Mouse (Mus musculus) forebrain, embryonic 13.5 days (tissue): ENCODE measurements around the gene Synj2. TPM values are rescaled to one million over a fixed set of nuclear protein-coding genes. Genes with fewer than 3 reads are reported as not detected.

ENCODE experiments used
- ATAC-seq: fragments of 200-750 bp; cut with Nextera tagmentation; 2 replicates; pipeline ENCODE4 v1.8.0; 2017
- H3K27ac ChIP-seq: fragments of 300-500 bp; sonication (generic); 2 replicates; pipeline ENCODE4 v1.5.1; 2015; ENCODE audit warnings: inconsistent platforms, mild to moderate bottlenecking, moderate library complexity
- H3K27me3 ChIP-seq: fragments of 300-500 bp; sonication (generic); 2 replicates; pipeline ENCODE4 v1.6.1; 2015; ENCODE audit warnings: mild to moderate bottlenecking, inconsistent platforms
- H3K36me3 ChIP-seq: fragments of 300-500 bp; sonication (generic); 2 replicates; pipeline ENCODE4 v1.6.1; 2015; ENCODE audit warnings: mild to moderate bottlenecking, inconsistent platforms; ENCODE audit not compliant: poor library complexity, severe bottlenecking
- H3K4me1 ChIP-seq: fragments of 300-500 bp; sonication (generic); 2 replicates; pipeline ENCODE4 v1.6.1; 2015; ENCODE audit warnings: inconsistent platforms
- H3K4me2 ChIP-seq: fragments of 300-500 bp; sonication (generic); 2 replicates; pipeline ENCODE4 v1.6.1; 2015; ENCODE audit warnings: inconsistent platforms, mild to moderate bottlenecking, moderate library complexity
- H3K4me3 ChIP-seq: fragments of 300-500 bp; sonication (generic); 2 replicates; pipeline ENCODE4 v1.5.1; 2015; ENCODE audit warnings: mild to moderate bottlenecking, inconsistent platforms
- H3K9ac ChIP-seq: fragments of 300-500 bp; sonication (generic); 2 replicates; pipeline ENCODE4 v1.6.1; 2015; ENCODE audit warnings: mild to moderate bottlenecking, inconsistent platforms
- H3K9me3 ChIP-seq: fragments of 300-500 bp; sonication (generic); replicated peaks from 2 replicates; pipeline ENCODE4 v1.6.1; 2016; ENCODE audit warnings: inconsistent platforms
- WGBS: fragments of 180-500 bp; shearing (Covaris S2); methylation state at CpG from one replicate; pipeline ENCODE4 v1.1.7; 2015; 5-methylcytosine and 5-hydroxymethylcytosine counted together
- polyA plus RNA-seq: library from polyadenylated mRNA; unstranded; fragments of >200 nt; fragmentation: Nextera tagmentation; extraction: Ambion mirVana; gene quantifications from 2 replicates; pipeline ENCODE4 v1.2.1, GENCODE M21; 2015

The Synj2 gene
- polyA plus RNA-seq, 1 experiment from 2014 or later = 0.46 TPM

DNA sequence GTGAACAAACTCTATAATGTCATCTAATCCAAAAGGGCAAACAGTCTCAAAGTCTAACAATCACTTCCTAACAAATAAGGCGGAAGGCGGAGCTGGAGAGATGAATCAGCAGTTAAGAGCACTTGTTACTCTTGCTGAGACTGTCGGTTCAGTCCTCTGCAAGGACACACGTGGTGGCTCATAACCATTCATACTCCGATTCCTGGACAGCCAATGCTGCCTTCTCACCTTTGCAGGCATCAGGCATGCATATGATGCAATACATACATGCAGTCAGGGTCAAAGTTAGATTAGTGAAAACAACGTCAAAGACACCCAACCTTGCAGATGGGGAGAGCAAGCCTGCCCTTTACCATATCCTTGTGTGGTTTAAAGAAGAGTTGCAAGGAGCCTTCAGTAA, 150.5 kb downstream of the Synj2 start:
- Histone ChIP-seq H3K4me1 (no peaks in the 10 kb centered on the region), H3K27me3 (no peaks in the 10 kb centered on the region), H3K4me3 (no peak overlapping the region), H3K4me2 (no peak overlapping the region), H3K9me3 (no peaks in the 10 kb centered on the region), H3K9ac (no peak overlapping the region), H3K36me3 (peaks cover 20% of the 10 kb centered on the region), H3K27ac (no peak overlapping the region)
- no peak for ATAC-seq
- 91% methylated on average over 6 of the region's 6 CpGs for WGBS

Other genes with a start within 250 kb of the Synj2 start
- 5.7 and 6.7 TPM in 2 replicates for gene Snx9, start 100.0 kb upstream of the Synj2 start, polyA plus RNA-seq
- 10.9 and 12.6 TPM in 2 replicates for gene Serac1, start 138.5 kb downstream of the Synj2 start, polyA plus RNA-seq
- gene Gtf2h5, start 138.5 kb downstream of the Synj2 start, polyA plus RNA-seq = 196 and 225 TPM in 2 replicates
- 132 and 156 TPM in 2 replicates for gene Tulp4, start 165.2 kb downstream of the Synj2 start, polyA plus RNA-seq